Mouse (Mus musculus) adipocyte (in vitro differentiated cells): ENCODE measurements at regions not wholly inside any gene's neighbourhood (a gene's known extent, or its start where the extent isn't known, plus 50 kb on each side); places are given as distances from the start of the nearest gene placed in this dataset.

Experiments
- DNase-seq: peaks from one replicate; pipeline ENCODE4 v3.0.0-alpha.2; 2016; ENCODE audit warnings: low spot score

DNA sequence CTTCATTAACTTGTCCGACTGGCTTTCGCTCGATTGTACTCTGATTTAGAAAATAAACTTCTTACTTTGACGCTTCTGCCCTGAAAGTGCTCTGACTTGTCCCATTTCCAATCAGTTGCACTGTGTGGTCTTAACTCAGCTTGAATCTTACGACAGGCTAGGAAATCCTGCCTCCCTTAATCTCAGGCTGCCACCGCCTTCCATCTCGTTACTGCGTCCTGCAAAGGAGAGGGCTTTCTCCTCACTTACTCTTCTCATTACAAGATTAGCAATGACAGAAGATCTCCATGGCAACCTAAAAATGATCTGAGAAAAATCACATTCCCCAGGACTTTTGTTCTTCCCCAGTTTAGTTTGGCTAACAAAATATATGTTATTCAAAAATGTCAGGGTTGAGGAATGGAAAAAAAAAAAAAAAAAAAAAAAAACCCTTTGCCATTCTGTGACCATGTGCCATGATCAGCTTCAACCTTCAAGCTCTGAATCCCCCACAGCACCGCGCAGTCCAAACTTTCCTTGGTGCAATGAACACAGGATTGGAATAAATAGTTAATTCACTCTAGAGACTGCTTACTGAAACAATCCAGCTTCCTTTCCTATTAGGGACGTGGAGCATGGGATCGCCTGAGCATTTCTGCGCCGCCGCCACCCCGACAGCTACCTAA, 494.1 kb downstream of the Lmo4 start:
- no peak for DNase-seq

DNA sequence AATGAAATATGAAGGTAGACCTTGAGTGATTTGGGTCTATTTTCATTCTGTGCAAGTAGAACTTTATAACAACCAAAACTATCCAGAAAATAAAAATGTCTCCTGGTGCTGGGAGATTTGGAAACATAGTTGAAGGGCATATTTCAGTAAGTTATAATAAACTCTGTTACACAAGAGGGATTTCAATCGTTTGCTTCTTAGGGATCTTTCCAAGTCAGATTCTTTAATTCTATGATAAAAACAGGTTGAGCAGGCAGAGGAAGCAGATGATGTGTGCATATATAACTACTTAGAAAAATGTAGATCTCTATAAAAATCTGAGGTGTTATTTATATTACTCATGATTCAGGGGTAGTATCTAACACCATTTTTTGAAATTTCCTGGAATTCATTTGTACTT, 498.3 kb downstream of the Lmo4 start:
- no peak for DNase-seq

DNA sequence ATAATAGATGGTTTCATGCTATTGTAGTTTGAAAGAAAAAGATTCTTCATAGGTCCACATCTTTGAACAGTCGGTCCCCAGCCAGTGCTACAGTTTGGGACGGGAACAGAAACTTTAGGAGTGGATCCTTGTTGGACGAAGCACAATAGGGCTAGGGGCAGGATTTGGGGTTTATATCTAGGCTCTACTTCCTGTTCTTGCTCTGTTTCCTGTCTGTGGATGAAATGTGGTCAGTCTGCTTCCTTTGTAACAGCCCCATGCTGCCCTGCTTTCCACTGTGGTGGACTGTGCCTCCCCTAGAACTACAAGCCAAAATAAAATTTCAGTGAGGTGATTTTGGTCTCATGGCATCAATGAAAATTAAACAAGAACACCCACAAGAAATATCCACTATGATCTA, 510.2 kb downstream of the Lmo4 start:
- no peak for DNase-seq

DNA sequence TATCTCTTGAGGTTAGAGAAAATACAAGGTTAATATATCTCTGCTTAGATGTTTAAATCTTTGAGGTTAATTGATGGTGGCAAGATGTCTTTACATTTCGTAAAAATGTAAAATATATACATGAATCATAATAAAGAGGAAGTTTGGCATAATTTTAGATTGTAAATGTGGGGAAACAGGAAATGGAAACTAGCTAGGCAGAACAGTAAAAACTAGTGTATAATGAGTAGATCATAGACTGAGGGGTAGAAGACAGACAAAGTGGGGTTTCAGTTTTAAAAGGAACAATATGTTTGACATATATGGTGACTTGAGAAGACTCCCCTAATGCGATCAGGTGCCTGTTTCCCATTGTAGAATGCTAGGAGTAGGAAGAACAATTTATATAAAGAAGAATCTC, 519.3 kb downstream of the Lmo4 start:
- DNase-seq = no peak

DNA sequence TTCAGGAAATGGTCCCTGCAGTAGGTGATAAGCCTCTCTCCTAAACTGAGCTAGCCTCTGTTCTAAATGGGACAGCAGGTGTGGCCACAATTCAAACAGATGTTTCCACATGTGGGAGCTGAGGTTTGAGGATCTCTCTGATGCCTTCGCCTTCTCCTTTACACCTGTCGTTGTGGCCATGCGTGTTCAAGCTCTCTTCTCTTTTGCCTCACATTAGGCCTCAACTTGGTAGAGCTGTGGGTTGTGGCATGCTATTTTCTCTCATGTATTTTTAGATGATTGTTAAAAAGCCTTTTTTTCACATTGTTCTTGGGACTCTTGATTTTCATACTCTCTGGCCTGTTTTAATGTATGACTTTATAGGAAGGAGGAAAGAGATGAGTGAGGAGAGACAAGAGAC, 526.8 kb downstream of the Lmo4 start:
- no peak for DNase-seq

DNA sequence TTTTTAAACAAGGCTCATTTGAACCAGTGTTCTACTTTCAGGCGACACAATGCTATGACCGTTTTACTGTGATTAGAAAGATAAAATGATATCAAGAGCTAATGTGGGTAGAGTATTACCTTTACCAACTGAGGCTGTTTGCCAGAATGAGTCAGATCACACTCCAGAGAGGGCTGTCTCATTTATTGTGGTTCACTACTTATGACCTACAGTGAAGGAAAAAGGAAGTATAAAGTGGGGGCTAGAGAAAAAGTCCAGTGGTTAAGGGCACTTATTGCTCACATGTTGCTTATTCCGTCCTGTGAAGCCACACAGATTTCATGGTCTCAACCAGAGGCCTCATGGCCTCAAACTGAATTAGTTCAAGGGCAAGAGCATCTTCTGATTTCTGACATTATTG, 530.2 kb downstream of the Lmo4 start:
- no peak for DNase-seq

DNA sequence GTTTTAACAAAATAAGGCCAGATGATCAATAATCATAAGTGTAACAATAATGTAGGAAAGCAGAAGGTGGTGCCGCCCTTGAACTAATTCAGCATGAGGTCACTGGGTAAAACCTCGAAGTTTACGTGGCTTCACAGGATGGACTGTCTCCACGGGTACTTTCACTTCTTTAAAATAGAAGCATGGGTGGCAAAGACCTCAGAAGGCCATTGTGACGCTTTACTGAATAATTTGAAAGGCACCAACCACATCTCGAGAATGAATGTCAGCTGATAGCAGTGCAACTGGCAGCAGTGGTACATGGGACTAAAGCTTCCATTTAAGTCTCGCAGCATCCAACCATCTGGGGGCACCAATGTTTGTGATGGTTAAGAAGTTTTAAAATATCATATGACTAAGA, 530.6 kb downstream of the Lmo4 start:
- no peak for DNase-seq

DNA sequence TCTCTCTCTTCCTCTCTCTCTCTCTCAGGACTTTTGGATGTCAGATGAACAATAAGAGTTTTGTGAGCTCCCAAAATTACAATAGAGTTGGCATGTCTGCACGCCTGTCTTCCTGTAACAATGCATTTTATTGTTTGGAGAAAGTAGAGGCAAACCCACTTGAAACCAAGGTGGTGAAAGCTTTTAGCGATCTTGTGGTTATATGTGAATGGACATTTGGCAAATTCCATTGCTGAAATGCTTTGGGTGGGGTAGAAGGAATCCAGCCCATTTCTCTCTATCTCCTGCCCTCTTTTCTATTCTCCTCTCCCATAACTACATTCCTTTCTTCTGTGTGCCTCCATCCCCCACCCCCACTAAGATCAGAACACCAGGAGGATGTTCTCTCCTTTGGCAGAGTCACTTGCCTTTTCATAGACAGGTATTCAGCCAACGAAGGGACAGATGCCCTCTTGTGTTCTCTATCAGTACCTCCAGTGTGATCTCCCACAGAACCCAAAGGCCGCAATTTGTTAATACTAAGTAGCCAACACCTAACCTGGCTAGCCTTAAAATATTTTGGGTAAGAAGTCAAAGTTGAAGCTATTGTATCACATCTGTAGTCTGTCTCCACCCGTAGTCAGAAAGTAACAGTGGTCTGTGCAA, 542.9 kb downstream of the Lmo4 start:
- no peak for DNase-seq

DNA sequence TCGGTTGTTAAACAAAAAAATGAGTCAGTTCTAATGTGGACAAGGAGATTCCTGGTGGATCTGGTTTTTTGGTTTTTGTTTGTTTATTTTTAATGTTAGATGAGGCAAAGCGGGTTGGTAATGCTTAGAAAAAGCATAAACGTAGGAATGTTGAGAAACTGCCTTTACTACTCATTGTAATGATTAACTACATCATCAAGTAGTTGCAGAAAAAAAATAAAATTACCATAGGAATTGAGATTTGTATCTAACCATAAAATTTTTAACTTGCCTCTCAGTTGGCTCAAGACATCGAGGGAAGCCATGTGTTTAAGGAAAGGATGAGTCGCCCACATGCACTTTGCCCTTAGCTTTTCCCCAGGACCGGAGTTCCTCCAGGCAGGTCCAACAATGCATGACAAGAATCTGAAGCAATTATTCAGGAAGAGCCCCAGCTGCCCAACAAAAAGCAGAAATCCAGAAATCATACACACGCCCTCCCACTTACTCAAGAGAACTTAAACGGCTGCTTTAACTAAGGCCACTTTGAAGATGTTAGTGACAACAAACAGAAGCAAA, 545.5 kb downstream of the Lmo4 start:
- DNase-seq = peak; percentile 8

DNA sequence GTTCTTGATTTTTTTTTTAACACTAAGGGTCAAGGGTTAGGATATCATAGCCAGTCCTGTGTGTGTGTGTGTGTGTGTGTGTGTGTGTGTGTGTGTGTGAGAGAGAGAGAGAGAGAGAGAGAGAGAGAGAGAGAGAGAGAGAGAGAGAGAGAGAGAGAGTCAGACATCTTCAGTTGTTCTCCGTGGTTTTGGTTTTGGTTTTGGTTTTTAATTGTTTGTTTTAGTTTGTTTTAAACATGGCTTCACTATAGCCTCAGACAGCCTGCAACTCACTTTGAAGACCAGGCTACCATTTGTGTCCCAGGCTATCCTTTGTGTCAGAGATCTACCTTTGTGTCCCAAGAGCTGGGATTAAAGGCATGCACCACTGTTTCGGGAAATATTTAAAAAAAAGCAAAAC, 557.8 kb downstream of the Lmo4 start:
- DNase-seq = no peak

DNA sequence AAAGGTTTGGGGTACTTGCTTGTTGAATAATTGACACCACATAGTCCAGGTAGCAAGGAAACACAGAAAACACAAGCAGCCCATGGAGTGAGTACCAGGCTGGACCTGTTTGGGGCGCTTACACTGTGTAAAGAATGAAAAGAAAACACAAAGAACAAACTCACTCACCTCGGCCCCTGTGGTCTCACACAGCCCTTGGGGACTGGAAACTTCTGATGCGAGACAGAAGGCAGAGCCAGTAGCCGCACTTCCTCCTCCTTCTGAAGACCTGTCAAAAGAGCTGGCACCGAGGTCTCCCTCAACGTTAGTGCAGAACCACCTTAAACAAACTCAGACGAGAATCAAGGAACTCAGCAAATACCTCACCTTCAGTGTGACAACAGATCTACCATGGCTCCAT, 558.2 kb downstream of the Lmo4 start:
- no peak for DNase-seq

DNA sequence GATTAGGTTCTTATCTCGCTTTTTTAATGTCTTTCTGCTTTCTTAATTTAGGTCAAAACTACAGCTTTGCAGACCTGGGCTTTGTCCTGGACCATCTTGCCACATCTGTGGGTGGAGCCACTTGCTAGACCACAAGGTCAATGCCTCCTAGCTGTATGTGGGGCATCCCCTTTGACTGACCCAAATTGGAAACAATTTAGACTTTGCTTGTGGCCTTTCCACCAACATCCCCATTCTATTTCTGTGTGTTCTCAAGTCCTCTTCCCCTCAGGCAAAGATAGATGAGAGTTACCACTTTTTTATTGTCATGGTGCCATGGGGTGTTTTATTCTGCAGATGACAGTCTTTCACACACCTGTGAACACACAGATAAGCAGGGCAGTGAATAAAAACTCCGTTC, 572.0 kb downstream of the Lmo4 start:
- DNase-seq = no peak

DNA sequence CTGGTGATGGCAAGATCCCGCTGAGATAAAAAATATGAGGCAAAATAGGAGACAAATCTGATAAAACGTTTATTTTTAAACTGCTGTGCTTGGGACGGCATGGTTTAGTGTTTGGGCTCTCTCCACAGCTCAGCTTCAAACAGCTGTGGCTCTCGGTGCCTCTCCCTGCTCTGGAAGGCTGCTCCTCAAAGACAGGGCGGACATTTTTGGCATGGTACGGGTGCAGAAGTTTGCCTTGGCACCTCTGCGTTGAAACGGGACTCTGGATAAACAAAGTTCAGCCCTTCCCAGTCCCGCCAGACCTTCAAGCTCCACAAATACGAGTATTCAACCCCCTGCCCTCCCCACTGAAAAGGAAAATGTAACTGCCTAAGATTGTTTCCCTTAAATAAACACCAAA, 573.8 kb downstream of the Lmo4 start:
- DNase-seq = no peak

DNA sequence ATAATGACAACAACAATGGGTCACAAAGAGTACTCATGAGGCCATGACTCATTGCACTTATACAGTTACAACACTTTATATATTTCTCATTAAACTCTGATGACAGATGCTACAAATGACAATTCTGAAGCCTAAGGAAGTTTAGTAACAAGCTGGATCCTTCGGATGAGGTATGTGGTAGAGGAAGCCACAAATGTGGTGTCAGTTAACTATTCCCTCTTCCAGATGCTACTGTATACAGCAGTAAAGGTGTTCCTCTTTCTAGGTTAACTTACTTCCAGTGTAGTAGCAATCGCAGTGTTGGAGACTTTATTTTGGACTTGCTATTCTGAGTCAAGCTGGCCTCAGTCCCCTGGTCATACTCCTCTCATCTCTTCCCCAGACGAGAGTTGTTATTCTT, 580.1 kb downstream of the Lmo4 start:
- DNase-seq = no peak

DNA sequence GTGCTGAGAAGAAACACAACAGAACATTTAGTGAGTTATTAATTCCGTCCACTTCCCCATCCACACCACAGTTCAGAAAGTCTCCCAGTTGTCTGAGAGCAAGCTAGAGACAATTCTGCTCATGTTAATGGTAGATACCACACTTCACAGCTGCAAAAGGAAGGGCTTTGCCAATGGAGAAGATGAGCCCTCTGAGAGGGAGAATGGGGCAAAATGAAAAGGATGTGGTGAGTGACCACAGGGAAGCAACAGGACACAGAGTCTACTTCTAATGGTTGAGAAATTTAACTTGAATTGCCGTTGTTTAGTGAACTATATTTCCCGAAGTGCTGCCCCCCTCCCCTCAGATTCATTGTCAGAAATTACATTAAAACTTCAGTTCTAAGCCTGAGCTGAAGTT, 582.7 kb downstream of the Lmo4 start:
- DNase-seq = no peak

DNA sequence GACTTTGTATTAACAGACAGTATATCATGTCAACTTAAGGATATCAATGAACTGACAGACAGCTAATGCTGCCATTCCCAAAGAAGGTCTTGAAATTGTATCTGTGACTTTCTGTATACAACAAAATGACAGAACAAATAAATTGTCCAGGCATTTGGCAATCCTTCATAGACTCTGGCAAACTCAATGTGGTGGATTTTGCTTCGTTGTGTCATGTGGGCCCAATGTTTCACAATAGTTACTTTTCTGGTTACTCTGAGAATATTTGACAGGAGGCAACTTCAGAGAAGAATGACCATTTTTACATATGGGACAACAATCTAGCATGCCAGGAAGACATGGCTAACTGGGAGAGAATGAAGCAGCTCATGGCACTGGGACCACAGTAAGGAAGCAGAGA, 585.9 kb downstream of the Lmo4 start:
- DNase-seq = peak; percentile 80

DNA sequence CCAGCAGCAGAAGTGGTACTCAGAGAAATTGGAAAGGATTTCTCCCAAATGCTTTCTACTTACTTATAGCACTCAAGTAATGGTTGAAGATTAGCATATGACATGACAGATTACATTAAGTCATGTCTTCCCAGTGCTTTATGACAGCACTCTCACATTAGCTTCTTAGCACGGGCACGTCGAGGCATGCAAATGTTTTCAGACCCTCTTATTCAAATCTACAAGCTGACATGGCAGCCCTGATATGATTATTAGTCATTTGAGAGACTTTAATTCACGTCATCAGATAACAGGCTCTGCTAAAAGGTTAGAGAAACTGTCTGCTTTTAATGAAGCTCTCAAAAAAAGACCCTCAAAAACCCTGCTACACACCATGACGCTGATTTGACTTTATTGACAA, 590.1 kb downstream of the Lmo4 start:
- no peak for DNase-seq

DNA sequence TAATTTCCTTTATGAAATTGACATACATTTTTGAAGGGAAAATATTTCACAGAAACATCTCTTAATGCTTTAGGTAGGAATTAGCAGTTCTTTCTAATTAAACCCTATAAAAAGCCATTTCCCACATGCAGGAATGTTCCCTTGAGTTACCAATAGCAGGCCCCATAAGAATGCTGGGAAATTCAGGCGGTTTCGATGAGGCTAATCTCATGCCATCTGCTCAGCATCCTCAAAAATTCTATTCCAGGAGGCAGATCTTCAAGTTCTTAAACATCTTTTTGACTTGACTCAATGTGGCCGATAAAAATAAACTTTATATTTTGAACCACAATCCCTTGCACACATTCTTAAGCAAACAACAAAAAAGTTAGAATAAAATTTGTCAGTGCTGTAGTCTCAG, 591.0 kb downstream of the Lmo4 start:
- no peak for DNase-seq

DNA sequence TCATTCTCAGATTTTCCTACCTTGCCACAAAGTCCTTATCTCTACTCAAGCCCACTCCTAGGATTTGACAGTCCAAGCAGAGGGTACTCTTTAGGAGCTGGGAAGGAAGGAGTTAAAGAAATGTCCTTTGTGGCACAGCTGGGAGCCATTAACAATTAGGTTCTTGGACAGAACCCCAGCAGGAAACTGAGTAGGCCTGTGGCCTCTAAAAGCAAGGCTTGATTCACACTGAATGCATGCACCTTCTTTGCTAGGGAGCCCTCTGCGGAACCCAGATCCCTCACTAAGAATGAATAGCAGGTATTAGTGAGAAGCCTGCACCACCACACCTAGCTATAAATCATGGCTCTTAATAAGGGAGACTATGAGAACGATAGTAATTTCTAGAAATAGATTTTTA, 595.3 kb downstream of the Lmo4 start:
- DNase-seq = no peak

DNA sequence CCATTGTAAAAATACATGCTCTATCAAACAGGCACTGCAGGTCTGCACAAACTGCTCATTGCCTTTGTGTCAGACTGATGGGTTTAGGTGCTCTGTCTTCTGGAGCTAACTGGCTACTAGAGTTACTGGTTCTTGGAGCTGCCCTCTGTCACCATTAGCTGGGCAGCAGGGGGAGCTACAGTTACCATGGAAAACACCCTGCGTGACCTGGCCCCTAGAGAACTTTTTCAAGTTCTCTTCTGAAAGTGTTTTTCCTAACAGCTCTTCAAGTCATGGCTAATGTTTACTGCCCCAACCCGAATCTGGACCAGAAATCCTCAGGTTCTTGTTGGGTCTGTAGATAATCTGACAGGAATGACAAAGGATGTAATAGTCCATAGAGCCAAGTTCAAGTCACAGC, 605.9 kb downstream of the Lmo4 start:
- peak; percentile 83 for DNase-seq

DNA sequence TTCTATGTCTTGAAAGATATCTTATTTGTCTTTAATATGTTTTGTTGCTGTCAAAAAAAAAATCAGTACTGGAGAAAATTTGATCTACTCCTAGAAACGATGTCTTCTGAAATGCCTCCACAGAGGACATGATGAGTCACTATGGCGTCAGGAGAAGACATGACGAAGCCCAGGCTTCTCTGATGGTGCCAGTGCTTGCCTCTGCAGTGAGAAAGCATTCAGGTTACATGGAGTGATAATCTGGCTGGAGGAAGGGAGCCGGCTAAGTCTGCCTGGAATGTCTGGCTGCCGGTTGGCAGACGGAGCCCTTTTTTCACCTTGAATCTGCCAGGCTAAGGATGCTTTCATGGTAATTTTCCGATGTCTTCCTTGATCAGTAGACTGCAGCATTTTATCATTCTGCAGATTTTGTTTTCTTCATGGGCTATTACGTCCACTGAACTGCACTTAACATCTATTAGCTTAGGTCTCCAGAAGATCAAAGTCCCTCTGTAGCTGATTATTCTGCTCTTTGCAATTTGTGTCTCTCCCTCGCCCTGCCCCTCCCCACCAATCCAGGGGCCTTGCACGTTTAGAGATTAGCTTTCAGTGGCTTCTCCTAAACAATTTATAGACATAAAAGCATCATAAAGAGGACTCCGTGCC, 607.9 kb downstream of the Lmo4 start:
- DNase-seq = peak; percentile 15

DNA sequence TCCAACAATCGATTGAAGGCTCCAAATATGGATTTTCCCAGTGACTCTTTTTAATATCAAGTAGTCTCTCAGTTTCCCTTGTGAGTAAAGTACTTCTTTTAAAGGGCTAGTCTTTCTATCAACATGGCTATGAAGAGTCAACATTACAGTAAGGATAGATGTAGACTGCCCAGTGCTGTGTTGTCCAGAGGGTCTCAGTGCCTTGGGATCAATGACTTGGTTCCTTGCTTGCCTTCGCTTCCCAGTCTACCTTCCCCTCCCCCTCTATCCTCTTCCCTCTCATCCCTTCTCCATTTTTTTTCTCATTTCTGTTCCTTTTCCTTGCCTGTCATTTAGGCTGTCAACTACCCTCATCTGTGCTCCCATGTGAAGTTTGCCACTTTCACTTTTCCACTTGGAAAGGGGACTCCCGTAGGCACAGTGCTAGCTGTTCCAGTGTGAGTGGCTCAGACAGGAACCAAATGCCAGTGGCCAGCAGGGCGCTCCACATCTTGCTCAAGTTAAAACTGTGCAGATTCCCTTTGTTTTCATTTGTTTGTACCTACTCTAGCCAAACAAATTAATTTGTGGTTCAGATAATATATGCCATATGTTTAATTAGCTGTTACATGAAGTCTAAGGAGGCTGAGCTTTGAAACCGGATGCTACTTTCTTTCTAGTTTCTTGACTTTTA, 608.9 kb downstream of the Lmo4 start:
- DNase-seq = peak; percentile 50

DNA sequence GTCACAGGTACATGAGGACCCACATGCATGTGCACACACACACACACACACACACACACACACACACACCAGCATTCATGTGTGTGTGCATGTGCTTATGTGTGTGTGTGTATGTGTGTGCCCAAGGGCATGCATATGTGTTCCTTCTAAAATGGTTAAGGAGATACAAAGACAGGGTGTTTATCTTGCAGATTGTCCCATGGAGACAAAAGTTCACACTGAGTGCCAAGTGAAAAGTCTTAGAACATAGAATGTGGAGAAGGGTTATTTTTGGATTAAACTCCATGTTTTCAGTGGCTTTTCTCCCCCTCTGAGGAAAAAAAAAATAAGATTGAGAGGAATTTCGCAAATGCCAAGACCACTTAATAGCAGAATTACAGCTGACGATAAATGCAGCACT, 609.9 kb downstream of the Lmo4 start:
- DNase-seq = peak; percentile 64
